Mouse (Mus musculus): Measurements from ENCODE around the gene Tnxb.
"Not testable (repeated sequence)": the region's sequence is repeated elsewhere in the genome, so short reads cannot be mapped to it uniquely, and the experiment has no call there.

The Tnxb gene

DNA sequence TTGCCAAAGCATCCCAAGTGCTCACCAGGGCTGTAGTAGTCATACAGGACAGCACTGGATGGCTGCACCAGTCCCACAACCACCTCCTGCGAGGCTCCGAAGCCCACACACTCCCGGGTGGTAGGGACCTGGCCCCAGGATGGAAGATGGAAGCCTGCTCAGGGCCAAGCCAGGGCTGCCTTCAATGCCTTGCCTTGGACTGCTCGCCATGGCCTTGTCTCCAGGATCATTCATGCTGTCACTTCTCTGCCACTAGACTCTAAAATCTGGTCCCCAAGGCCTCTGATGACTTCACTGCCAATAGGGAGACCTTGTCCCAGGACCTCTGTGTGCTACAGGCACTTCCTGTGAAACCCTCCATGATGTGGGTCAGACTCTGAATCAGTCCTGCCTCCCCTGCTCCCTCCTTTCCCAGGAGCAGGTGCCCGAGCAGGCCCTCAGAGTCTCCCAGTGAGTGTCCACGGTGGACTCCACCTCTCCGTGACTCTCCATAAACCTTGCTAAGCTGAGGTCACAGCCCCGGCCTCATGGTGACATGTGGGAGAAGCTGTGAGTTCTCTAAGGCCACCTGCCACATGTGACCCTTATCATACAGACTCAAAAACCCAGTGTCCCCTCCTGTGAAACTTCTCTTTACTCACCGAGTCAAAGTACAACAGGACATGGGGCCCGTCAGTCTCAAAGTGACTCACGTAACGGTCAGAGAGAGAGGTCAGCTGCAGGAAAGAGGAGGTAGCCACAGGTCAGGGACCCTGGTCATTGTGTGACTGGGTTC lies 59.6 kb downstream of the Tnxb start:
- DNase-seq (ENCODE audit: low read depth, low spot score): not testable (repeated sequence)

DNA sequence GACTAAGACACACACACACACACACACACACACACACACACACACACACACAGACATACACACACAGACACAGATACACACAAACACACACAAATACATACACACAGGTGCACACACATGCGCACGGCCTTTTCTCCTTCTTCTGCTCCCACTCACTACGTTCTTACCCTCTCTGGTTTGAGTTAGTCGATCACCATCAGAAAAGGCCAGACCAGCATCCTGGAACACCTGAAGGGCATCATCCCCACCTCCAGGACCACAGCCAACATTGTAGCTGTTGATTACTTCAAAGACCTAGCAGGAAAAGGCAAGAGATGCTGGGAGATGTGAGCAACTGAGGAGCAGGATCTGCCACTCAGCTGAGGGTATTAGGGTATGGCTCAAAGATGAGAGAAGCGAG lies 67.1 kb downstream of the Tnxb start:
- not testable (repeated sequence) for DNase-seq (ENCODE audit: low read depth, low spot score)

DNA sequence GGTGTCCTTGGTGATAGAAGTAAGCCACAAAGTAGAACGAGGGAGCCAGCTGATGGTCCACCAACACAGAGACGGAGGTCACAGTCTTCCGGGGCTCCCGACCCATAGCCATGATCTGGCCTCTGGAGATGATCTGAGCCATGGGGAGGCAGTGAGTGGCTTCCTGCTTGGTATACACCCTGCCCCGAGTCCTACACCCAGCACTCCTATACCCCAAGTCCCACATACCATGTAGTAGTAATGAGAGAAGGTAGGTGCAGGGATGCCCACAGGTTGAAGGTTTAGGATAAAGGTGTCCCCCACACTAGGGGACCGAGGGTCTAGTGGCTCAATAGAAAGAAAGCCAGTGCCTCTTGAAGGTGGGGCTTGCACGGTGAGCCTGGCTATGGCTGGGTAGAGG lies 69.4 kb downstream of the Tnxb start:
- DNase-seq (ENCODE audit: low read depth, low spot score): not testable (repeated sequence)

DNA sequence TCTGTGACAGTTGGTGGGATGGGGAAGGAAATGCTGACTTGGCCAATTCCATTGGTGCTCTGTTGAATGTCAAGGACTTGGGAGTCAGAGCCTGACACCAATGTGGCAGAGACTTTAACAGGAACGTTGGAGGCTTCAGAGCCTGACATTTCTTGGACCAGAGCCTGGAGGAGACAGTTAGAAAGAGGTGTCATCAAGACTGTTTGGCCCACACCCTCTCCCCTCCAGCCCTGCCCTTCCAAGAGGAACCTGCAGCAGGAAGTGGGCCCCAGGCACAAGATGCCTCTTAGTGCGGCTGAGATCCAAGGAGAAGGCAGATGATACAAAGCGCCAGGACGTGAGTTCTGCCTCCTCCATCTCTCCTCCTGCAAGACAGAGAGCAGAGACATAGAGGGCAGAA lies 69.9 kb downstream of the Tnxb start:
- DNase-seq (ENCODE audit: low read depth, low spot score): no peak

DNA sequence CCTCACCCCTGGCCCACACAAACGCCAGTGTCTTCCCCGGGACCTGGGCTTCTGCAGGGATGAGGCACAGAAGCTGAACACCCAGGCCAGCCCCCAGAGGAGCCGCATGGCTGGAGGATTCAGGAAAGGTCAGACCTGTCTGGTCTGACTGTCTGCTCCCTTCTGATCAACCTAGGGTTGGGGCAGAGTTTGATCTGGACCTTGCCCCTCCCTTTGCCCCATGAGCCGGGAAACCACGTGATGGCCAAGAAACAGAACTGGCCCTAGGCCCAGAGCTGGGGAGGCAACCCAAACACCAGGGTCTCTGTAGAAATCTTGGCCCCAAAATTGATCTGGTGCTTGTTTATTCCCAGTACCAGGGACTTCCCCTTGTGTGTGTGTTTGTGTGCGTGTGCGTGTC lies 73.4 kb downstream of the Tnxb start, which contains the start of gene C4b:
C4b (minus strand) TSS at position 164 of the 400 bp plus-strand sequence.
- no peak for DNase-seq (ENCODE audit: low read depth, low spot score)

DNA sequence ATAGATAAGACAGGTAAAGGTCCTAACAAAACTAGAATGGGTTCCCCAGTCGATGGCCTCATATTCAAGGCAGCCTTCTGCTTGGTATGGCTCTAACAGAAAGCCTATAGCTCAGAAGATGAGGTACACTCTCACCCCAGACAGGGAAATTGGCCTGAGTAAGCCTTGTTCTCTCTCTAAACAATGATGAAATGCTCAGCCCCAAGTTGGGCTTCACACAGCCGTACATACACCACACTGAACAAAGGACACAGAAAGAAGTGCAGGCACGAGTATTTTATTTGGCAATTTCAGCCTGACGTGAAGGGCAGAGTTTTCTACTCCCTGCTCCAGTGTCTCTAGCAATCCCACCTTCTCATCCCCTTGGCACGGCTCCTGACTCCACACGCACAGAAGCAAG lies 73.9 kb downstream of the Tnxb start:
- DNase-seq (ENCODE audit: low read depth, low spot score): no peak

DNA sequence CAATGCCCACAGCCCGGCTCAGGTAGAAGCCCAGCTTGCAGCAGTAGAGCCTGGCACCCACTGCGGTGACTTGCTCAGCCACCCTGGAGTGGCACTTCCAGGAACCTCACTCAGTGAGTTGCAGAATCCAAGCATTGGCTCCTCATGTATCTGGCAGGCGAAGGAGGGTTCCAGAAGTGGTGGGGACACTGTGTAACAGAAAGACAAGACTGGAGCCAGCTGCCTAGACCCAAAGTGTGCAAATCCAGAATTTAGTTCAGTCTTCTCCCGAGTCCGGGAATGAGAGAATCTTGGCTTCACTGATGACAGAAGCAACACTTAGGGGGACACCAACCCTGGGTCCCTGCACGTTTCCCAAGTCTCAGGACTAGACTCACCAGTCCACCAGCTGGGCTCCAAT lies 74.3 kb downstream of the Tnxb start:
- not testable (repeated sequence) for DNase-seq (ENCODE audit: low read depth, low spot score)

DNA sequence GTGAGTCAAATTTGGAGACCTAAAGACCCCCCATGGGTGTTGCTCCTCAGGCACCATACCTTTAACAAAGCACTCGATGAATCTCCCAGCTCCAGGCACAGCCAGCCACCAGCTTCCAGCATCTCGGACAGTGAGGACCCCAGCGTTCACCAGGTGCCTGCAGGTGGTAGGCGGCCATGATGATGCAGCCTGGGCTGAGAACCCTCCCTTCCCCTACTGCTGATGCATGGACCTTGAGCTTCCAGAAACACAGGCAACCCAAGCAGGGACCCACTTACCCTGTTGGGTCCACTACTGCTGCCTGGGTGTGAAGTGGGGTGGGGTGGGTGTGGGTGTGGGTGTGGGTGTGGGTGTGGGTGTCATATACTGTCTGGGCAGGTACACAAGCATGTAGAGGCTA lies 74.8 kb downstream of the Tnxb start:
- DNase-seq (ENCODE audit: low read depth, low spot score): not testable (repeated sequence)

DNA sequence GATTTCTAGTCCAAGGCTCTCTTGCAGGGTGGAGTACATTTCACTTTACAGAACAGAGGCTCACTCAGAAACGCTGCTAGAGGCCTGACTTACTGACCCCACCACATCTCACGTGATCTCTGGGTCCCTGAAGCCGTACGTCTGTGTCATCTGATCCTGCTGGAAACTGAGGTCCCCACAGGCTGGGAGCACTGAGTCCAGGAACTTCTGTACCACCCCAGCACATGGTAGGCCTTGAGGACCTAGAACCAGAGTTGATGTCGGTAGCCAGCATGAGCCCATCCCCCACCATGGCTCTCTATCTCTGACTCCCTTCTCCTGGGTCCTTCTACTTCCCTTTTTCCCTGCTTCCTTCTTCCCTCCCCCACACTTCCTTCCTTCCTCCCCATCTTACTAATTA lies 76.2 kb downstream of the Tnxb start:
- no peak for DNase-seq (ENCODE audit: low read depth, low spot score)

DNA sequence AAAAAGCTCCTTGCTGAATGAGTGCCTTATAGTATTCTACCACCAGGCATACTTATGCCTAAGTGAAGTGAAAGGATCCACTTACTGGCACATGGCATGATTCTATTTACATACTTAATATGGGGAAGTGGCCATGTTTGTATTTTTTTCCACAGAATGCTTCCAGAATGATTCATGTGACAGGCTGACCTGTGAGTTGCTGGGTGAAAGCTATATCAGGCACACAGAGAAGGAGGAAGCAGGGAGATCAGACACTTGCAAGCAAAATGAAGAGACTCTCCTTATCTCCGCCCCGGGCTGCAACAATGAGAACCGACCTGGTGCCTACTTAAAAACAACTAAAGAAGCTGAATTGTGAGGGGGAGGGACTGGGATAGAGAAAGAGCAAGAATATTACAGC lies 91.1 kb downstream of the Tnxb start:
- DNase-seq (ENCODE audit: low read depth, low spot score): no peak
